Mouse (Mus musculus): ENCODE data around the gene Spem2. TPM values are rescaled to one million over a fixed set of nuclear protein-coding genes. Genes with fewer than 3 reads are reported as not detected.
A peak's percentile ranks its signal among the peaks of the same experiment; 100 is the strongest.

Gene Spem2
- polyA plus RNA-seq, 1 experiment from 2014 or later: not detected

DNA sequence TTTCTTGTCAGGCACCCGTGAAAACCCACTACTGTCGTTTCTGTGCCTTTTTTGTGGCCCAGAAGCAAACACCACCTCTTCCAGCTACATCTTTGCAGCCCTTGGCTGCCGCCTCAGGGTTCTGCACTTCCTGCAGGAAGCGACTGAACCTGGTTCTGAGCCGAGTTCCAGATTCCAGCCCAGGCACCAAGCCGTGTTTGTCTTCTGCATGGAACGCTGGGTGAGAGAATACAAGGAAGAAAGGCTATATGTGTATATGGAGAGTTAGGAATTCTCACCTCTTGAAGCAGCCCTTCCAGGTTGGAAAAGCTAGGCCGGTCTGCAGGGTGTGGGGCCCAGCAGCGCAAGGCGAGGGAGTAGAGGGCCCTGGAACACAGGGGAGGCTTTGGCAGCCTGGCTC lies 36.4 kb upstream of the Spem2 start:
- H3K36me3 ChIP-seq (ENCODE audit: insufficient read depth): peaks cover 36% of the 10 kb centered on the region
- 76% methylated on average over 10 of the region's 10 CpGs for WGBS
- DNase-seq (no peak), ATAC-seq (ENCODE audit: insufficient read depth) (no peak)
- H3K4me3 ChIP-seq (ENCODE audit: low read depth, low read length): no peak overlapping the region
- H3K9ac ChIP-seq: no peak overlapping the region
- H3K9me3 ChIP-seq (ENCODE audit: low read depth, low read length): no peaks in the 10 kb centered on the region
- H3K4me2 ChIP-seq: no peak overlapping the region
- peaks cover 12% of the 10 kb centered on the region for H3K27me3 ChIP-seq (ENCODE audit: insufficient read depth, low read length)
- H3K4me1 ChIP-seq (ENCODE audit: insufficient read depth): no peaks in the 10 kb centered on the region
- no peak for TF ChIP-seq CTCF (IDR thresholded peaks at IDR 0.05; ENCODE audit: low read depth)
- no peak overlapping the region for H3K27ac ChIP-seq (ENCODE audit: low read depth)

- Histone ChIP-seq H3K36me3 (ENCODE audit: insufficient read depth) (peaks cover 43% of the 10 kb centered on the region), H3K4me1 (ENCODE audit: insufficient read depth) (no peaks in the 10 kb centered on the region), H3K4me3 (ENCODE audit: low read depth, low read length) (no peak overlapping the region), H3K27me3 (ENCODE audit: insufficient read depth, low read length) (peaks cover 8% of the 10 kb centered on the region), H3K9me3 (ENCODE audit: low read depth, low read length) (no peaks in the 10 kb centered on the region), H3K9ac (no peak overlapping the region), H3K27ac (ENCODE audit: low read depth) (no peak overlapping the region; the same call in 1 of the 2 replicates), H3K4me2 (no peak overlapping the region)
- TF ChIP-seq CTCF (IDR thresholded peaks at IDR 0.05; ENCODE audit: low read depth): no peak
- 55% methylated on average over 7 of the region's 7 CpGs for WGBS
- DNase-seq: no peak
- peak; percentile 41; the same call in 1 of the 2 replicates for ATAC-seq (ENCODE audit: insufficient read depth)
Measured at GRCm38 (mm10) chr11:69853994-69854393, 35.7 kb upstream of the Spem2 start.

DNA sequence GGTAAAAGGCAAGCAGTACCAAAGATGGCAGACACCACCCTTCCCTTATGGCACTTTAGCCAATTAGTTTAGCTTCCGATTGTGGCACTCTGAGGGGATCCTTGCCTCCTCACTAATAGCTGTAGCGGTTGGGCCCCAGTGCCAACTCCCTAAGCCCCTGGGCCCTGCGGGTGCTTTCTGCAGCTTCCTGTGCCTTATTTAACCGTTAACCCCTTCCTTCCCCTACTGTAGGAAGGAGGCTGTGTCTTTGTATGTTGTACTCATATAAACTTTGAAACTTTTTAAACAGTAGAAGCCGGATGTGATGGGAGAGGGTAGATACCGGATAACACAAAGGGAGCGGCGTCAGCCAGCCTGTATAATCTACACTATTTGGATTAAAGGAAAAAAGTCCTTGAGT lies 32.5 kb upstream of the Spem2 start:
- WGBS: 70% methylated on average over 8 of the region's 8 CpGs
- no peak overlapping the region for H3K4me2 ChIP-seq
- no peak overlapping the region for H3K27ac ChIP-seq (ENCODE audit: low read depth)
- DNase-seq: no peak
- peaks cover 54% of the 10 kb centered on the region for H3K36me3 ChIP-seq (ENCODE audit: insufficient read depth)
- H3K27me3 ChIP-seq (ENCODE audit: insufficient read depth, low read length): no peaks in the 10 kb centered on the region
- no peak for ATAC-seq (ENCODE audit: insufficient read depth)
- H3K4me3 ChIP-seq (ENCODE audit: low read depth, low read length): no peak overlapping the region
- no peak for TF ChIP-seq CTCF (IDR thresholded peaks at IDR 0.05; ENCODE audit: low read depth)
- no peak overlapping the region; the same call in 1 of the 2 replicates for H3K9ac ChIP-seq
- no peaks in the 10 kb centered on the region for H3K9me3 ChIP-seq (ENCODE audit: low read depth, low read length)
- 0 out of 2 replicates have a peak, but pooled peaks cover under 1% of the 10 kb centered on the region for H3K4me1 ChIP-seq (ENCODE audit: insufficient read depth)

GRCm38 (mm10) chr11:69849884-69850283 lies 31.6 kb upstream of the Spem2 start:
- no peak overlapping the region for H3K4me3 ChIP-seq (ENCODE audit: low read depth, low read length)
- H3K4me2 ChIP-seq: no peak overlapping the region
- peaks cover 52% of the 10 kb centered on the region for H3K36me3 ChIP-seq (ENCODE audit: insufficient read depth)
- WGBS: 89% methylated on average over 15 of the region's 15 CpGs
- no peak for DNase-seq
- no peaks in the 10 kb centered on the region for H3K27me3 ChIP-seq (ENCODE audit: insufficient read depth, low read length)
- no peak overlapping the region for H3K27ac ChIP-seq (ENCODE audit: low read depth)
- H3K9ac ChIP-seq: no peak overlapping the region
- TF ChIP-seq CTCF (IDR thresholded peaks at IDR 0.05; ENCODE audit: low read depth): no peak
- H3K9me3 ChIP-seq (ENCODE audit: low read depth, low read length): no peaks in the 10 kb centered on the region
- H3K4me1 ChIP-seq (ENCODE audit: insufficient read depth): 0 out of 2 replicates have a peak, but pooled peaks cover 5% of the 10 kb centered on the region
- no peak for ATAC-seq (ENCODE audit: insufficient read depth)

DNA sequence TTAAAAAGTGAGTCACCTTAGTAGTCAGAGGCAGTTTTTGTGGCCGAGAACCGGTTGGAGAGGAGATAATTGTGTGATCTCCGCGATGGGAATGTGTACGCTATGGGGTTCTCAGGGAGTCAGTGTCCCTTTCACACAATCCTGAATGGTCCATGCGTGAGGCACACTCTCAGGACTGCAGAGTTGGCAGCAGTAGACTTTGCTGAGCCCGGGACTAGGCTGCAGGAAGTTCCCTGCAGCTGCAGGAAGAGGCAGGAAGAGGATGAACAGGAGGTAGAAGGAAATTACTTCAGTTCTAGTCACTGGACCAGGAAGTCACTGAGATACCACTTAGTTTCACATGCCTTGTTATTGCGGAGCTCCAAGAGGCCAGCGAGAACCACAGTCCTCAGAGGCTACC lies 30.9 kb upstream of the Spem2 start:
- no peak overlapping the region for H3K27ac ChIP-seq (ENCODE audit: low read depth)
- no peak for TF ChIP-seq CTCF (IDR thresholded peaks at IDR 0.05; ENCODE audit: low read depth)
- no peaks in the 10 kb centered on the region for H3K27me3 ChIP-seq (ENCODE audit: insufficient read depth, low read length)
- peaks cover 52% of the 10 kb centered on the region for H3K36me3 ChIP-seq (ENCODE audit: insufficient read depth)
- DNase-seq (no peak), ATAC-seq (ENCODE audit: insufficient read depth) (no peak)
- H3K4me3 ChIP-seq (ENCODE audit: low read depth, low read length): no peak overlapping the region
- WGBS: 78% methylated on average over 9 of the region's 9 CpGs
- H3K4me1 ChIP-seq (ENCODE audit: insufficient read depth): 0 out of 2 replicates have a peak, but pooled peaks cover 5% of the 10 kb centered on the region
- no peaks in the 10 kb centered on the region for H3K9me3 ChIP-seq (ENCODE audit: low read depth, low read length)
- no peak overlapping the region for H3K4me2 ChIP-seq
- H3K9ac ChIP-seq: no peak overlapping the region

DNA sequence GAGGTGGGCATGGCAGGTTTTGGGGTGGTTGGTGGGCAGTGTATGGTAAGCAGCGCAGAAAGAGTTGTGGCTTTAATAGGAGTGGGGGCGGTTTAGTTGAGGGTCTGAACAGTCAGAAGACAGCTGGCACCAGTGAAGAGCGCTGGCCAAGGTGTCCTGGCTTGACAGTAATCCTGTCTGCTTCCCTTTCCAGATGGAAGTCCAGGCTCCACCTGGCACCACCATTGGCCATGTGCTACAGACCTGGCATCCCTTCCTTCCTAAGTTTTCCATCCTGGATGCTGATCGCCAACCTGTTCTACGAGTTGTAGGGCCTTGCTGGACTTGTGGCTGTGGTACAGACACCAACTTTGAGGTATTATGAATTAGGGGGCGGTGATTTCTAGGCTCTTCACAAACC lies 29.8 kb upstream of the Spem2 start:
- no peaks in the 10 kb centered on the region for H3K9me3 ChIP-seq (ENCODE audit: low read depth, low read length)
- no peak for DNase-seq
- H3K4me1 ChIP-seq (ENCODE audit: insufficient read depth): 0 out of 2 replicates have a peak, but pooled peaks cover 5% of the 10 kb centered on the region
- WGBS: 93% methylated on average over 6 of the region's 6 CpGs
- peak overlapping the region; percentile 90; the same call in 1 of the 2 replicates for H3K9ac ChIP-seq
- H3K27me3 ChIP-seq (ENCODE audit: insufficient read depth, low read length): no peaks in the 10 kb centered on the region
- H3K27ac ChIP-seq (ENCODE audit: low read depth): no peak overlapping the region
- peaks cover 51% of the 10 kb centered on the region for H3K36me3 ChIP-seq (ENCODE audit: insufficient read depth)
- TF ChIP-seq CTCF (IDR thresholded peaks at IDR 0.05; ENCODE audit: low read depth): no peak
- no peak for ATAC-seq (ENCODE audit: insufficient read depth)
- peak overlapping the region; percentile 83 for H3K4me2 ChIP-seq
- peak overlapping the region; percentile 82 for H3K4me3 ChIP-seq (ENCODE audit: low read depth, low read length)

- Histone ChIP-seq H3K4me3 (ENCODE audit: low read depth, low read length) (peak overlapping the region; percentile 82), H3K36me3 (ENCODE audit: insufficient read depth) (peaks cover 41% of the 10 kb centered on the region), H3K27me3 (ENCODE audit: insufficient read depth, low read length) (no peaks in the 10 kb centered on the region), H3K9me3 (ENCODE audit: low read depth, low read length) (no peaks in the 10 kb centered on the region), H3K27ac (ENCODE audit: low read depth) (peak overlapping the region; percentile 95), H3K9ac (peak overlapping the region; percentile 90), H3K4me1 (ENCODE audit: insufficient read depth) (0 out of 2 replicates have a peak, but pooled peaks cover 5% of the 10 kb centered on the region), H3K4me2 (peak overlapping the region; percentile 83)
- peak; percentile 65 for DNase-seq
- 9% methylated on average over 37 of the region's 37 CpGs for WGBS
- no peak for TF ChIP-seq CTCF (IDR thresholded peaks at IDR 0.05; ENCODE audit: low read depth)
- ATAC-seq (ENCODE audit: insufficient read depth): peak; percentile 43
Measured at GRCm38 (mm10) chr11:69846738-69847688, 28.7 kb upstream of the Spem2 start.
